Comparison of ENCODE assay signal across 15 mouse cellular contexts in the genomic region with DNA sequence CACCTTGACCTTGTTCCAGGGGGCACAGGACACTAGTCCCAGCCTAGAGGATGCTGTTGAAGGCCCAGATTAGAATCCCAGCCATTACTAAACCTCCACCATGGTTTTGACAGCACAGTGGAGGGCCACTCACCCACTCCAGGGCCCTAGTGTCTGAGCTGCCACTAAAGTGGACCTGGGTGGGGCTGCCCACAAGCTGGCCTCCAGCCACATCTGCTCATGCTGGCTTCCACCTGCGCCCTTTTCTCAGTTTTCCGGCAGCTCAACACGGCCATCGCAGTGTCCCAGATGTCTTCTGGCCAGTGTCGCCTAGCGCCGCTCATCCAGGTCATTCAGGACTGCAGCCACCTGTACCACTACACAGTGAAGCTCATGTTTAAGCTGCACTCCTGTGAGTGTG.
"Had no signal": no experiment of that assay in that cellular context is flagged by ENCODE, and none has a peak within 500 bp of the region (broad histone marks: within the 10 kb centered on the region; RNA-seq: fewer than 3 reads in every experiment).

No protein-coding gene starts in this region.

- H3K4me1 ChIP-seq: limb, embryonic 12.5 days had no signal

- H3K9me3 ChIP-seq: limb, embryonic 12.5 days; liver, embryonic 13.5 days; midbrain, embryonic 10.5 days; neural tube, embryonic 15.5 days had no signal

- H3K27ac ChIP-seq: layer of hippocampus, adult 2 months; limb, embryonic 12.5 days; liver, embryonic 13.5 days; midbrain, embryonic 10.5 days had no signal

- H3K36me3 ChIP-seq: midbrain, embryonic 10.5 days had no signal

- H3K4me3 ChIP-seq: layer of hippocampus, adult 2 months; limb, embryonic 12.5 days; liver, embryonic 13.5 days; midbrain, embryonic 10.5 days; myocyte; neural tube, embryonic 15.5 days had no signal

- H3K4me2 ChIP-seq: limb, embryonic 12.5 days; liver, embryonic 13.5 days; neural tube, embryonic 15.5 days had no signal

- ATAC-seq: liver, postnatal 0 days had no signal

- H3K27me3 ChIP-seq: limb, embryonic 12.5 days; liver, embryonic 13.5 days; neural tube, embryonic 15.5 days had no signal

- H3K9ac ChIP-seq: limb, embryonic 12.5 days; liver, embryonic 13.5 days; liver, postnatal 0 days; neural tube, embryonic 15.5 days had no signal

- DNase-seq: kidney, adult 9 months; kidney, postnatal 10 days; kidney, postnatal 4 days; liver; liver, embryonic 13.5 days; liver, postnatal 0 days; midbrain, embryonic 14.5 days; right cerebral cortex, adult 18-20 months; right cerebral cortex, postnatal 25 days; thymus, postnatal 4 days had no signal
